Mouse (Mus musculus): ENCODE data around the gene Gucy2e. TPM values are rescaled to one million over a fixed set of nuclear protein-coding genes. Genes with fewer than 3 reads are reported as not detected.

Gene Gucy2e
- total and polyA plus RNA-seq, 2 experiments, result not detected

DNA sequence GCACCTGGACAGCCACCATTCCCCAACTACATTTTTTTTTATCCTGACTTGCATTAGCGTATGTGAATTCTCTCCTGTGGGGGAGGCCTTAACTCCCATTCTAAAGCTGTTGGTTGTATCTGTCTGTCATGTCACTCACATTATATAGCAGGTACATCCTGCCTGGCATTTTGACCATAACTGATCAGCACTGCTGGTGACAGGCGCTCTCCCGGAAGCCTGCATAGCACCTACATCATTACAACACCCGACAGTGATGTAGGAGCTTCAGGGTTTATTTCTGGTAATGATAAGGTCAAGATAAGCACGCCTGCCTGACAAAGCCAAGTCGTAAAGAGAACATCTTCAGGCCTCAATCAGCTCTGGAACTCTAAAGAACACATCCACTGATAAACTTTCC is 36.6 kb downstream of the Gucy2e start:
- TF ChIP-seq POLR2A (IDR thresholded peaks at IDR 0.05; ENCODE audit: extremely low read depth, insufficient read depth, low read length), result no peak
- TF ChIP-seq CTCF (IDR thresholded peaks at IDR 0.05; ENCODE audit: low read depth, low read length), result no peak
- Histone ChIP-seq H3K27me3 (ENCODE audit: control insufficient read depth, insufficient read depth, low read length) (peaks cover 4% of the 10 kb centered on the region), H3K4me3 (ENCODE audit: insufficient read depth, low read depth, low read length) (no peak overlapping the region), H3K79me2 (ENCODE audit: control insufficient read depth, insufficient read depth, low read length) (no peaks in the 10 kb centered on the region), H3K36me3 (ENCODE audit: control insufficient read depth, insufficient read depth, low read length) (no peaks in the 10 kb centered on the region), H3K4me1 (ENCODE audit: control insufficient read depth, insufficient read depth, low read length) (no peaks in the 10 kb centered on the region), H3K27ac (replicated peaks; ENCODE audit: insufficient read depth, low read depth, low read length) (no peak overlapping the region), H3K9ac (ENCODE audit: low read depth, low read length) (no peak overlapping the region)
- 75% methylated on average over 6 of the region's 6 CpGs for WGBS
- DNase-seq (ENCODE audit: extremely low read depth, low read depth, low spot score), result no peak

DNA sequence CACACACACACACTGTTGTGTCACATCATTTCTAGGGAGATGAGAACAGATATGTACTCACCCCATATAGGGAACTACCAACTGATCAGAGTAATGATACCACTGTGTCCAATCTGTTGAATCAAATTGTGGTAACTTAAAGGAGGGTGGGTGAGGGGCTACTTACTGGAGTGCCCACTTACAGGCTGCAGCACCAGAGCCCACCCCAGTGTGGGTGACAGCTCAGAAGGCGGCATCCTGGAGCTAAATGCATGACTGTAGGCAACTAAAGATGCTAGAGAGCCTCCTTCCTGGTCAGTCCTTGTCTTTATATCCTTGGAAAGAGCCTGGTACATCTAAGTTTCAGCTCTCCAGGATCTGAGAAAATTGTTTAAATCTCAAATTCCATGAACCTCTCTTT is 37.6 kb downstream of the Gucy2e start:
- H3K9ac ChIP-seq (ENCODE audit: low read depth, low read length), result no peak overlapping the region
- no peak for DNase-seq (ENCODE audit: extremely low read depth, low read depth, low spot score)
- no peak overlapping the region for H3K27ac ChIP-seq (replicated peaks; ENCODE audit: insufficient read depth, low read depth, low read length)
- H3K4me3 ChIP-seq (ENCODE audit: insufficient read depth, low read depth, low read length), result no peak overlapping the region
- no peaks in the 10 kb centered on the region for H3K79me2 ChIP-seq (ENCODE audit: control insufficient read depth, insufficient read depth, low read length)
- no peaks in the 10 kb centered on the region for H3K36me3 ChIP-seq (ENCODE audit: control insufficient read depth, insufficient read depth, low read length)
- TF ChIP-seq CTCF (IDR thresholded peaks at IDR 0.05; ENCODE audit: low read depth, low read length) (no peak), POLR2A (IDR thresholded peaks at IDR 0.05; ENCODE audit: extremely low read depth, insufficient read depth, low read length) (no peak)
- no peaks in the 10 kb centered on the region for H3K4me1 ChIP-seq (ENCODE audit: control insufficient read depth, insufficient read depth, low read length)
- 81% methylated on average over 1 of the region's 1 CpGs for WGBS
- H3K27me3 ChIP-seq (ENCODE audit: control insufficient read depth, insufficient read depth, low read length), result peaks cover 4% of the 10 kb centered on the region

DNA sequence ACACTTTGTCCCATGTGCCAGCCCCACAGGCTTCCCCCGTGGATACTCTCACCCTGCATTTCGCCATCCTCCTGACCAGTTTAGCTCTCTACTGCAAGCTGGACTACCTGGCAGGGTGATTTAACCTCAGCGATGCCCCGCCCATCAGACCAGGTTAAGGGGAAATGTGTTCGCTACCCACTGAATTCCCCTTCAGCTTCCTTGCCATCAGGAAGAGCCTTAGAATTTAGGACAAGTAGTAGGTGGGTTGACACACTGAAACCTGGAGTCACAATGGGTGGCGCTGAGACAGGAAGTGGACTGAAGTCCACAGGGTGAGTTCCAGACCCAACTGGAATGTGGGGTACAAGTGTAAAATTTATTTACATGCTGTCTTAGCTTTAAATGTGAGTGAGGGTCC is 39.1 kb downstream of the Gucy2e start, which contains the start of gene Alox8:
TSS of gene Alox8 (minus strand) at position 101 of the 400 bp plus-strand sequence.
- no peak for DNase-seq (ENCODE audit: extremely low read depth, low read depth, low spot score)
- WGBS, result 29% methylated on average over 6 of the region's 6 CpGs
- TF ChIP-seq CTCF (IDR thresholded peaks at IDR 0.05; ENCODE audit: low read depth, low read length) (no peak), POLR2A (IDR thresholded peaks at IDR 0.05; ENCODE audit: extremely low read depth, insufficient read depth, low read length) (no peak)
- Histone ChIP-seq H3K79me2 (ENCODE audit: control insufficient read depth, insufficient read depth, low read length) (no peaks in the 10 kb centered on the region), H3K4me1 (ENCODE audit: control insufficient read depth, insufficient read depth, low read length) (no peaks in the 10 kb centered on the region), H3K27me3 (ENCODE audit: control insufficient read depth, insufficient read depth, low read length) (peaks cover 7% of the 10 kb centered on the region), H3K36me3 (ENCODE audit: control insufficient read depth, insufficient read depth, low read length) (no peaks in the 10 kb centered on the region), H3K27ac (replicated peaks; ENCODE audit: insufficient read depth, low read depth, low read length) (no peak within 1 kb of the TSS), H3K4me3 (ENCODE audit: insufficient read depth, low read depth, low read length) (no peak within 1 kb of the TSS), H3K9ac (ENCODE audit: low read depth, low read length) (no peak within 1 kb of the TSS)

DNA sequence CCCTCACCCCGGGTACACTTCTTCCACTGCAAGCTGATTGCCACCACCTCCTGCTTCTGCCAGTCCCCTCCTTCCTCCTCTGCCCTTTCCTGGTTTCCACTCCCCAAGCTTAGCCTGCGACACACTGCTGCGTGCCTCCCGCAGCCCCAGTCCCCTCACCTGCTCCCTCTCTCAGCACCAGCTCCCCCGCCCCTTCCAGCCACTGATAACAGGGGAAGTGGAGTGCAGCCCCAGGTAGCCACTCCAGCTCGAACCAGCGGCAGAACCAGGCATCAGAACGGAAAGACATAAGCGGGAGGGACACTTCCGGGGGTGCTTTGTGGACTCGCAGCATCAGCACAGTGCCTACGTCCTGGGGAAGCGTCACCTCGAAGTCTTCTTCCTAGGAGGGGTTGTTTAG is 39.6 kb downstream of the Gucy2e start:
- Histone ChIP-seq H3K4me3 (ENCODE audit: insufficient read depth, low read depth, low read length) (no peak overlapping the region), H3K9ac (ENCODE audit: low read depth, low read length) (no peak overlapping the region), H3K79me2 (ENCODE audit: control insufficient read depth, insufficient read depth, low read length) (no peaks in the 10 kb centered on the region), H3K4me1 (ENCODE audit: control insufficient read depth, insufficient read depth, low read length) (no peaks in the 10 kb centered on the region), H3K27me3 (ENCODE audit: control insufficient read depth, insufficient read depth, low read length) (peaks cover 7% of the 10 kb centered on the region), H3K27ac (replicated peaks; ENCODE audit: insufficient read depth, low read depth, low read length) (no peak overlapping the region), H3K36me3 (ENCODE audit: control insufficient read depth, insufficient read depth, low read length) (no peaks in the 10 kb centered on the region)
- DNase-seq (ENCODE audit: extremely low read depth, low read depth, low spot score), result no peak
- 2% methylated on average over 14 of the region's 14 CpGs for WGBS
- TF ChIP-seq CTCF (IDR thresholded peaks at IDR 0.05; ENCODE audit: low read depth, low read length) (no peak), POLR2A (IDR thresholded peaks at IDR 0.05; ENCODE audit: extremely low read depth, insufficient read depth, low read length) (no peak)

DNA sequence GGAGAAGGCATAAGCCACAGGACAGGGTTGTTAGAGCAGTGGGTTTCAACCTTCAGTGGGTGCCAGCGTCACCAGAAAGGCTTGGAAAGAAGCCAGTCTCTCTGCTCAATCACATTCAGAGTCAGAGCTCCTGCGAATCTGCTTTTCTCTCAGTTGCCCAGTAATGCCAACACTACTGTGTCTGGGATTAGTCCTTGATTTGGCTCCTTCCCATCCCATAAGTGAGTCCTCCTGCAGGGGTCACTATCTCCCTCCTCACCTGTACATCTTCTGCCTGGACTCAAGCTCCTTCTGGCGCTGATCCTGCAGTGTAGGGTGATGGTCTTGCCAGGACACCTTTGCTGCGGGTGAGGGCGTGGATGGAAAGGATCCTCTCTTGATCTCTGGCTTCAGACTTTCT is 40.1 kb downstream of the Gucy2e start:
- no peaks in the 10 kb centered on the region for H3K36me3 ChIP-seq (ENCODE audit: control insufficient read depth, insufficient read depth, low read length)
- no peaks in the 10 kb centered on the region for H3K79me2 ChIP-seq (ENCODE audit: control insufficient read depth, insufficient read depth, low read length)
- no peak overlapping the region for H3K27ac ChIP-seq (replicated peaks; ENCODE audit: insufficient read depth, low read depth, low read length)
- H3K27me3 ChIP-seq (ENCODE audit: control insufficient read depth, insufficient read depth, low read length), result peaks cover 7% of the 10 kb centered on the region
- no peaks in the 10 kb centered on the region for H3K4me1 ChIP-seq (ENCODE audit: control insufficient read depth, insufficient read depth, low read length)
- WGBS, result 20% methylated on average over 5 of the region's 5 CpGs
- TF ChIP-seq POLR2A (IDR thresholded peaks at IDR 0.05; ENCODE audit: extremely low read depth, insufficient read depth, low read length) (no peak), CTCF (IDR thresholded peaks at IDR 0.05; ENCODE audit: low read depth, low read length) (no peak)
- no peak for DNase-seq (ENCODE audit: extremely low read depth, low read depth, low spot score)
- no peak overlapping the region for H3K9ac ChIP-seq (ENCODE audit: low read depth, low read length)
- H3K4me3 ChIP-seq (ENCODE audit: insufficient read depth, low read depth, low read length), result no peak overlapping the region

DNA sequence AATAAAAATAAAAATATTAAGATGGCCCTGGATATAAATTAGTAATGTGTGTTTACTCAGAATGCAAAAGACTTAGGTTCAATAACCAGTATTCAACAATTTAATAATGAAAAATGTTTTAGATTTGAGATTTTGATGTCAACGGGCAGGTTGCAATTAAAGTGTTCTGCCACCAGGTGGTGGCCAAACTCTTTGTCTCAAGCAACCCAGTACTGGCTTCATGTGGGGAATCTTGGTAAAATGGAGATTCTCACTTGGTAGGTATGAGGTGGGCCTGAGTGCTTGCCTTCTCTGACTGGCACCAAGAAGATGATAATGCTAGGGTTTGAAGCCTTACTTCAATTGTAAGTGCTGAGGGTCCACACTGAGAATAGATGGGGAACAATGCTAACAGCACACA is 44.0 kb downstream of the Gucy2e start:
- Histone ChIP-seq H3K27ac (replicated peaks; ENCODE audit: insufficient read depth, low read depth, low read length) (no peak overlapping the region), H3K79me2 (ENCODE audit: control insufficient read depth, insufficient read depth, low read length) (no peaks in the 10 kb centered on the region), H3K9ac (ENCODE audit: low read depth, low read length) (no peak overlapping the region), H3K4me1 (ENCODE audit: control insufficient read depth, insufficient read depth, low read length) (no peaks in the 10 kb centered on the region), H3K27me3 (ENCODE audit: control insufficient read depth, insufficient read depth, low read length) (peaks cover 7% of the 10 kb centered on the region), H3K4me3 (ENCODE audit: insufficient read depth, low read depth, low read length) (no peak overlapping the region), H3K36me3 (ENCODE audit: control insufficient read depth, insufficient read depth, low read length) (no peaks in the 10 kb centered on the region)
- peak; percentile 20 for DNase-seq (ENCODE audit: extremely low read depth, low read depth, low spot score)
- 2% methylated on average over 1 of the region's 1 CpGs for WGBS
- peak; percentile 56 for TF ChIP-seq CTCF (IDR thresholded peaks at IDR 0.05; ENCODE audit: low read depth, low read length)
- no peak for TF ChIP-seq POLR2A (IDR thresholded peaks at IDR 0.05; ENCODE audit: extremely low read depth, insufficient read depth, low read length)

All from liver, adult 2 months (tissue).